Mouse (Mus musculus) lung, adult 2 months (tissue): ENCODE data around the gene Gmfg.

Experiments used
- CTCF ChIP-seq: fragments of 200-500 bp; IDR thresholded peaks from 2 replicates; pipeline ENCODE4 v1.5.1; 2011; ENCODE audit warnings: mild to moderate bottlenecking, low read length, control low read depth; ENCODE audit not compliant: insufficient read depth
- POLR2A ChIP-seq: fragments of 200-500 bp; IDR thresholded peaks from 2 replicates; pipeline ENCODE4 v1.6.1; 2011; ENCODE audit warnings: low read depth, mild to moderate bottlenecking, control low read depth, low read length, borderline replicate concordance; ENCODE audit errors: extremely low read depth

GRCm38 (mm10) chr7:28441776-28442485 lies 4.7 kb downstream of the Gmfg start:
- TF ChIP-seq CTCF (no peak), POLR2A (no peak)
